Mouse (Mus musculus) testis, adult 2 months (tissue): Measurements from ENCODE around the gene Bcl9l.

ENCODE experiments used
- CTCF ChIP-seq: fragments of 200-500 bp; IDR thresholded peaks from 2 replicates; pipeline ENCODE4 v1.5.1; 2012; ENCODE audit warnings: low read depth, mild to moderate bottlenecking, inconsistent platforms, low read length, moderate library complexity; ENCODE audit not compliant: control insufficient read depth, insufficient read depth, insufficient replicate concordance
- POLR2A ChIP-seq: fragments of 200-500 bp; IDR thresholded peaks from 2 replicates; pipeline ENCODE4 v1.6.1; 2012; ENCODE audit warnings: low read depth, mild to moderate bottlenecking, inconsistent platforms, low read length, moderate library complexity; ENCODE audit not compliant: control insufficient read depth

- TF ChIP-seq POLR2A (no peak; the same call in 1 of the 2 replicates), CTCF (no peak)
These were observed 952 bp downstream of the Bcl9l start for GRCm38 (mm10) chr9:44483510-44484044.
